10 mouse cellular contexts compared by ENCODE assay signal in genomic region chr3:90065553-90065952, GRCm38 (mm10). TPM values are rescaled to one million over a fixed set of nuclear protein-coding genes. Genes with fewer than 3 reads are reported as not detected.
A peak's percentile ranks its signal among the peaks of the same experiment; 100 is the strongest.
DNase-seq lines count a peak whose midpoint lies in the region; TF ChIP-seq lines count a peak whose summit lies in the region.
"Had no signal": no experiment of that assay in that cellular context is flagged by ENCODE, and none has a peak within 500 bp of the region (broad histone marks: within the 10 kb centered on the region; RNA-seq: fewer than 3 reads in every experiment).

No protein-coding gene starts in this region.

- no peak for TF ChIP-seq POLR2A in thymus, adult 2 months (IDR thresholded peaks at IDR 0.05; ENCODE audit: control insufficient read depth, extremely low read depth, insufficient read depth, low read length, poor library complexity)

- no peaks in the 10 kb centered on the region for H3K27me3 ChIP-seq in heart, embryonic 10.5 days (ENCODE audit: insufficient read depth, poor library complexity, severe bottlenecking)
- no peaks in the 10 kb centered on the region for H3K27me3 ChIP-seq in thymus, adult 2 months (ENCODE audit: control insufficient read depth, insufficient read depth, low read length)
- H3K27me3 ChIP-seq: embryonic facial prominence, embryonic 15.5 days; limb, embryonic 13.5 days had no signal

- no peak overlapping the region for H3K27ac ChIP-seq in heart, embryonic 10.5 days
- H3K27ac ChIP-seq in thymus, adult 2 months (ENCODE audit: control insufficient read depth, insufficient read depth, low read length) = no peak overlapping the region
- H3K27ac ChIP-seq: embryonic facial prominence, embryonic 15.5 days; limb, embryonic 13.5 days had no signal

- TF ChIP-seq CTCF in thymus, adult 2 months (IDR thresholded peaks at IDR 0.05; ENCODE audit: borderline replicate concordance, control insufficient read depth, extremely low read depth, insufficient read depth, low read length, poor library complexity) = no peak

- 63% methylated on average over 3 of the region's 3 CpGs for WGBS in heart, embryonic 10.5 days
- 54% methylated on average over 3 of the region's 3 CpGs for WGBS in thymus, adult 2 months

- no peak overlapping the region for H3K4me3 ChIP-seq in heart, embryonic 10.5 days
- H3K4me3 ChIP-seq in thymus, adult 2 months (ENCODE audit: control insufficient read depth, insufficient read depth, low read length) = no peak overlapping the region
- H3K4me3 ChIP-seq: embryonic facial prominence, embryonic 15.5 days; limb, embryonic 13.5 days had no signal

- no peaks in the 10 kb centered on the region for H3K4me1 ChIP-seq in heart, embryonic 10.5 days
- no peaks in the 10 kb centered on the region for H3K4me1 ChIP-seq in thymus, adult 2 months (replicated peaks; ENCODE audit: control insufficient read depth, insufficient read depth, low read length)
- H3K4me1 ChIP-seq: embryonic facial prominence, embryonic 15.5 days; limb, embryonic 13.5 days had no signal

- H3K36me3 ChIP-seq in heart, embryonic 10.5 days = peaks cover 43% of the 10 kb centered on the region
- peaks cover 33% of the 10 kb centered on the region for H3K36me3 ChIP-seq in thymus, adult 2 months (ENCODE audit: control insufficient read depth, insufficient read depth, low read length)

- H3K9me3 ChIP-seq in heart, embryonic 10.5 days = no peaks in the 10 kb centered on the region
- H3K9me3 ChIP-seq: embryonic facial prominence, embryonic 15.5 days; limb, embryonic 13.5 days had no signal

- peak; percentile 29 to 62 for DNase-seq in heart, postnatal 14 days
- DNase-seq in heart, embryonic 10.5 days (ENCODE audit: low spot score) = no peak
- peak; percentile 60 for DNase-seq in thymus, adult 2 months
- DNase-seq in thymus, adult 18-20 months = no peak
- DNase-seq in cerebellum, adult 9-10 months = peak; percentile 49
- DNase-seq in kidney, postnatal 14 days = peak; percentile 57
- DNase-seq in naive thymus-derived CD4-positive, alpha-beta T cell, adult 2 months (ENCODE audit: low read depth) = peak; percentile 79
- DNase-seq in ovary, adult 18-20 months (ENCODE audit: low spot score) = no peak

- intact Hi-C loops in heart, postnatal 14 days (cut with DNase I) = no loop called here

RNA-seq across cellular contexts. Expression of gene Tpm3, which starts 6.9 kb away (rescaled TPM):
- 10 to 100 TPM; 71.0 to 71.4 TPM for total RNA-seq in heart, postnatal 14 days (2021)
- 391 and 489 TPM in 2 replicates for polyA plus RNA-seq in heart, embryonic 10.5 days (2016; fragmentation: Nextera tagmentation; extraction: Ambion mirVana)
- 252 and 262 TPM in 2 replicates for polyA plus RNA-seq in thymus, adult 2 months (2012; rRNA removed)

RNA-seq across cellular contexts. Expression of gene Ubap2l, which starts 13.1 kb away (rescaled TPM):
- 100 to 1,000 TPM; 119 to 130 TPM for total RNA-seq in heart, postnatal 14 days (2021)
- 174 and 197 TPM in 2 replicates for polyA plus RNA-seq in heart, embryonic 10.5 days (2016; fragmentation: Nextera tagmentation; extraction: Ambion mirVana)
- 199 and 208 TPM in 2 replicates for polyA plus RNA-seq in thymus, adult 2 months (2012; rRNA removed)

RNA-seq across cellular contexts. Expression of gene 4933434E20Rik, which starts 14.1 kb away (rescaled TPM):
- 10 to 100 TPM; 60.6 to 67.1 TPM for total RNA-seq in heart, postnatal 14 days (2021)
- 172 and 185 TPM in 2 replicates for polyA plus RNA-seq in heart, embryonic 10.5 days (2016; fragmentation: Nextera tagmentation; extraction: Ambion mirVana)
- 45.9 and 59.7 TPM in 2 replicates for polyA plus RNA-seq in thymus, adult 2 months (2012; rRNA removed)

RNA-seq across cellular contexts. Expression of gene Nup210l, which starts 38.4 kb away (rescaled TPM):
- under 1 TPM; 0.12 to 0.14 TPM for total RNA-seq in heart, postnatal 14 days (2021)
- 0.46 and 0.48 TPM in 2 replicates for polyA plus RNA-seq in heart, embryonic 10.5 days (2016; fragmentation: Nextera tagmentation; extraction: Ambion mirVana)
- 1.5 and 1.6 TPM in 2 replicates for polyA plus RNA-seq in thymus, adult 2 months (2012; rRNA removed)

Comparison
In these comparisons a context has a peak if more than half of its experiments do, and no peak if none do; other contexts are left out.
1. DNase-seq: peak in heart, postnatal 14 days (2 of 2), thymus, adult 2 months (single experiment), cerebellum, adult 9-10 months (single experiment), kidney, postnatal 14 days (single experiment) and naive thymus-derived CD4-positive, alpha-beta T cell, adult 2 months (single experiment); none in heart, embryonic 10.5 days (single experiment), thymus, adult 18-20 months (0 of 2) and ovary, adult 18-20 months (single experiment).